Mouse (Mus musculus) embryo, embryonic 10.5 days (tissue): ENCODE data around the gene Arid5a.

Source experiments
- DNase-seq: peaks from one replicate; pipeline ENCODE4 v3.0.0-alpha.2; 2015; ENCODE audit warnings: low spot score

Arid5a gene

GRCm38 (mm10) chr1:36325900-36326321 lies 18.4 kb downstream of the Arid5a start:
- DNase-seq: no peak

- no peak for DNase-seq
Measured at GRCm38 (mm10) chr1:36326815-36327214, 19.3 kb downstream of the Arid5a start.

- no peak for DNase-seq
Measured at GRCm38 (mm10) chr1:36331743-36332142, 24.2 kb downstream of the Arid5a start.

- no peak for DNase-seq
Measured at GRCm38 (mm10) chr1:36332955-36333887, 25.7 kb downstream of the Arid5a start.

- DNase-seq: no peak
Measured at GRCm38 (mm10) chr1:36342547-36342946, 35.0 kb downstream of the Arid5a start.

- DNase-seq: no peak
Measured at GRCm38 (mm10) chr1:36352351-36352750, 44.8 kb downstream of the Arid5a start.

- no peak for DNase-seq
Measured at GRCm38 (mm10) chr1:36356955-36357695, 49.6 kb downstream of the Arid5a start.

- DNase-seq: peak; percentile 3
Measured at GRCm38 (mm10) chr1:36367698-36368097, 60.2 kb downstream of the Arid5a start.

GRCm38 (mm10) chr1:36368112-36368968 lies 60.8 kb downstream of the Arid5a start:
- peak; percentile 24 for DNase-seq

- peak; percentile 93 for DNase-seq
Measured at GRCm38 (mm10) chr1:36368969-36369645, 61.6 kb downstream of the Arid5a start, which contains the start of gene Kansl3. Kansl3 (minus strand) TSS chr1:36369181.

GRCm38 (mm10) chr1:36370918-36371317 lies 63.4 kb downstream of the Arid5a start:
- DNase-seq: no peak

- DNase-seq: no peak
Measured at GRCm38 (mm10) chr1:36371934-36372845, 64.7 kb downstream of the Arid5a start, which contains the start of gene Fer1l5. Fer1l5 (plus strand) TSS chr1:36372291.
